20 mouse cellular contexts compared by ENCODE assay signal in the genomic region with DNA sequence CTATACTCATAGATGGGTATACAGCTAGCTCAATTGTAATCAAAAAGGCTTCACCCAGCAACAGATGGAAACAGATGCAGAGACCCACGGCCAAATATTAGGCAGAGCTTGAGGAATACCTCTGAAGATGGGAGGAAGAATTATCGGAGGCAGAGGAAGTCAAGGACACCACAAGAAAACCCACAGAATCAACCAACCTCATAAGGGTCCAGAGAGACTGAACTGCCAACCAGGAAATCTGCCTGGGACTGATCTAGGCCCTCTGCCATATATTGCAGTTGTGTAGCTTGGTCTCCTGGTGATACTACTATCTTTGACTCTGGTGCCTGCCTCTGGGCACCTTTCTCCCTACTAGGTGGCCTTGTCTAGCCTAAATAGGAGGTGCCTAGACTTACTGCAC. TPM values are rescaled to one million over a fixed set of nuclear protein-coding genes. Genes with fewer than 3 reads are reported as not detected.
"Had no signal": no experiment of that assay in that cellular context is flagged by ENCODE, and none has a peak within 500 bp of the region (broad histone marks: within the 10 kb centered on the region; RNA-seq: fewer than 3 reads in every experiment).

No protein-coding gene starts in this region.

- H3K27ac ChIP-seq: neural tube, embryonic 15.5 days; stomach, embryonic 15.5 days; stomach, postnatal 0 days had no signal

- H3K4me3 ChIP-seq: neural tube, embryonic 15.5 days; stomach, embryonic 15.5 days had no signal

- H3K4me1 ChIP-seq: neural tube, embryonic 15.5 days; stomach, embryonic 15.5 days had no signal

- H3K27me3 ChIP-seq: neural tube, embryonic 15.5 days; stomach, embryonic 15.5 days had no signal

- H3K4me2 ChIP-seq: neural tube, embryonic 15.5 days; stomach, embryonic 15.5 days had no signal

- H3K9me3 ChIP-seq: neural tube, embryonic 15.5 days; stomach, embryonic 15.5 days had no signal

- DNase-seq: retina, postnatal 1 day; right cerebral cortex, adult 18-20 months; right cerebral cortex, postnatal 14 days; right cerebral cortex, postnatal 25 days; right cerebral cortex, postnatal 4 days; spleen, adult 18-20 months; thymus, adult 18-20 months; thymus, adult 2 months; thymus, postnatal 14 days; thymus, postnatal 25 days; thymus, postnatal 36 days; thymus, postnatal 4 days had no signal

- H3K36me3 ChIP-seq: neural tube, embryonic 15.5 days; stomach, embryonic 15.5 days had no signal

- H3K9ac ChIP-seq: neural tube, embryonic 15.5 days; stomach, embryonic 15.5 days had no signal

RNA-seq across cellular contexts. Expression of a gene that starts 10.8 kb away (rescaled TPM):
- total RNA-seq: neutrophil, adult 5-6 weeks had no signal
- polyA plus RNA-seq: small intestine, adult 2 months; spleen, adult 2 months; stomach, embryonic 14.5 days; thymus, postnatal 0 days had no signal

RNA-seq across cellular contexts. Expression of a gene that starts 58.6 kb away (rescaled TPM):
- total RNA-seq: neutrophil, adult 5-6 weeks had no signal
